Mouse (Mus musculus) erythroid progenitor cell, adult 5-6 weeks (primary cell): Measurements from ENCODE around the gene Tfap2a. TPM values are rescaled to one million over a fixed set of nuclear protein-coding genes. Genes with fewer than 3 reads are reported as not detected.

Experiments used
- ATAC-seq: replicated peaks from 2 replicates; pipeline ENCODE4 v1.8.0; 2016; ENCODE audit warnings: moderate number of reproducible peaks, mild to moderate bottlenecking, moderate TSS enrichment, inconsistent platforms; ENCODE audit not compliant: poor library complexity, low FRiP score, severe bottlenecking
- total RNA-seq, 2 experiments: library from RNA; stranded (forward) in 1 of 2; stranded (reverse) in 1 of 2; fragments of 150-400 nt in 1 of 2; fragments of 186-747, 209-891 nt in 1 of 2; gene quantifications; 2 replicates each; pipeline versions ENCODE4 v1.2.3 to v1.2.4; 2015 to 2017; ENCODE audit warnings: low replicate concordance in 2 of 2

Tfap2a gene
- total RNA-seq, 2 experiments from 2014 or later, result not detected

DNA sequence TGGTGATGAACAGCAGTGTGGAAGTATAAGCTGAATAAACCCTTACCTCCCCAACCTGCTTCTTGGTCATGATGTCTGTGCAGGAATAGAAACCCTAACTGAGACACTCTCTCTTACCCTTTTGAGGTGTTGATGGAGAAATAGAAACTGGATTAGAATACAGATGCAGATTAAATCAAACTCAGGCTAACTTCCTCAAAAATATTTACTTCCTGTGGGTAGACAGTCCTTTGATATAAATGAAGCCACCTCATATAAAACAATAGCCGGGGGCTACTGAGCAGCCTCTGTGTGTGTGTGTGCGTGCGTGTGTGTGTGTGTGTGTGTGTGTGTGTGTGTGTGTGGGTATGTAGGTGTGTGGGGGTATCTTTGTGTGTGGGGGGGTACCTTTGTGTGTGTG is 52.4 kb downstream of the Tfap2a start:
- no peak for ATAC-seq

DNA sequence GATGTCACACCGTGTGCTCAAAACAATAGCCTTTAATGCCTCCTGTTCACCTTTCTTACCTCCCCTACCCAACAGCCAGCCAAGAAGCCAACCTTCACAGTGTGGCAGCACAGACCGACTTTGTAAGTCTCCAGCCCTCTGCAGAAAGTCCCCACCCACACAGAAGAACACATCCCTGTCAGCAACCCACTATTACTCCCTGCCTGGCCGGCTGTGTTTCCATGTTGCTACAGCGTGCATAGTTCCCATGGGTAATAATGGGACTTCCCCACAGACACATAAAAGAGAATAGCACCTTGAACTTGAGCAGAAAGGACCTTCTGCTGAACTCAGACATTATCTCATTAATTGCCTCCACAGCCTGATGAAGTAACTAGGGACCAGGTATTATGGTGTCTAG is 61.4 kb downstream of the Tfap2a start:
- ATAC-seq, result no peak

Other genes starting within 250 kb of the Tfap2a start
- 6.1 and 7.1 TPM in 2 replicates for gene Gcnt2, start 121.4 kb upstream of the Tfap2a start, total RNA-seq (2015; ENCODE audit: low replicate concordance)
- gene Gcnt2, start 121.4 kb upstream of the Tfap2a start, total RNA-seq (2017; ENCODE audit: low replicate concordance), result 1.4 and 1.9 TPM in 2 replicates